Comparison of ENCODE assay signal across 23 mouse cellular contexts in genomic region chr9:58401371-58402082, GRCm38 (mm10). TPM values are rescaled to one million over a fixed set of nuclear protein-coding genes. Genes with fewer than 3 reads are reported as not detected.
DNase-seq lines count a peak whose midpoint lies in the region; ATAC-seq and TF ChIP-seq lines count a peak whose summit lies in the region.
"Had no signal": no experiment of that assay in that cellular context is flagged by ENCODE, and none has a peak within 500 bp of the region (broad histone marks: within the 10 kb centered on the region; RNA-seq: fewer than 3 reads in every experiment).

No protein-coding gene starts in this region.

- peak; percentile 5 to 6 for DNase-seq in monocyte, adult 2 months (ENCODE audit: low read depth in 1 of 2, low spot score in 2 of 2)
- DNase-seq in cerebellum, adult 18-20 months, result peak; percentile 68 to 76
- DNase-seq in cerebellum, postnatal 36 days, result peak; percentile 67 to 68
- no peak for DNase-seq in ovary, adult 18-20 months (ENCODE audit: low spot score)
- DNase-seq in lung, adult 2 months, result no peak
- no peak for DNase-seq in kidney, postnatal 10 days
- DNase-seq: adrenal gland, adult 2 months; lung, postnatal 10 days had no signal

- H3K4me3 ChIP-seq in lung, adult 2 months (replicated peaks; ENCODE audit: extremely low read depth, low read depth, low read length), result no peak overlapping the region
- H3K4me3 ChIP-seq: embryonic facial prominence, embryonic 12.5 days; forebrain, embryonic 15.5 days; hindbrain, embryonic 12.5 days; stomach, embryonic 15.5 days had no signal

- WGBS in lung, adult 2 months, result 75% methylated on average over 6 of the region's 6 CpGs

- no peaks in the 10 kb centered on the region for H3K4me1 ChIP-seq in lung, adult 2 months (ENCODE audit: control insufficient read depth, insufficient read depth, low read length)
- H3K4me1 ChIP-seq: embryonic facial prominence, embryonic 12.5 days; forebrain, embryonic 15.5 days; hindbrain, embryonic 12.5 days; stomach, embryonic 15.5 days had no signal

- TF ChIP-seq CTCF in lung, adult 2 months (IDR thresholded peaks at IDR 0.05; ENCODE audit: insufficient read depth, low read length), result no peak

- no peak for ATAC-seq in monocyte, adult 5-6 weeks (replicated peaks; ENCODE audit: insufficient number of reproducible peaks, low FRiP score, low TSS enrichment, poor library complexity, severe bottlenecking)
- ATAC-seq: forebrain, embryonic 15.5 days had no signal

- TF ChIP-seq POLR2A in lung, adult 2 months (IDR thresholded peaks at IDR 0.05; ENCODE audit: borderline replicate concordance, extremely low read depth, low read depth, low read length), result no peak

RNA-seq across cellular contexts. Expression of gene Tbc1d21, which starts 31.3 kb away (rescaled TPM):
- not detected in 3 replicates for total RNA-seq in monocyte, adult 5-6 weeks (2017)
- polyA plus RNA-seq in lung, adult 2 months (2012; rRNA removed), result not detected in 2 replicates
- total RNA-seq: adrenal gland, adult 2 months; G1E; heart, adult 8-10 months; neutrophil, adult 5-6 weeks had no signal
- polyA plus RNA-seq: adrenal gland, adult 2 months; cortical plate, adult 2 months; embryonic facial prominence, embryonic 12.5 days; forebrain, embryonic 15.5 days; G1E; heart, postnatal 0 days; hindbrain, embryonic 12.5 days; intestine, embryonic 14.5 days; kidney, embryonic 14.5 days; limb, embryonic 11.5 days; liver, embryonic 14.5 days; stomach, embryonic 15.5 days; thymus, postnatal 0 days had no signal

Comparison
In these comparisons a context has a peak if more than half of its experiments do, and no peak if none do; other contexts are left out.
1. DNase-seq: peak in monocyte, adult 2 months (2 of 2), cerebellum, adult 18-20 months (2 of 2) and cerebellum, postnatal 36 days (2 of 2); none in ovary, adult 18-20 months (single experiment), lung, adult 2 months (single experiment) and kidney, postnatal 10 days (single experiment).